Mouse (Mus musculus) adrenal gland, postnatal 25 days (tissue): ENCODE data around the gene Gm11099. TPM values are rescaled to one million over a fixed set of nuclear protein-coding genes. Genes with fewer than 3 reads are reported as not detected.

Source experiments
- DNase-seq: peaks from one replicate; pipeline ENCODE4 v3.0.0; 2021; ENCODE audit warnings: mixed read lengths
- long read RNA-seq: library from polyadenylated mRNA; stranded (forward); transcript quantifications from one replicate; pipeline ENCODE4 v2.0.0, GENCODE M21; 2021
- total RNA-seq: library from RNA; stranded (reverse); gene quantifications from 2 replicates; pipeline ENCODE4 v1.2.3, GENCODE M21; 2021

The Gm11099 gene
- not detected in 2 replicates for total RNA-seq
- long read RNA-seq = 0 reads

DNA sequence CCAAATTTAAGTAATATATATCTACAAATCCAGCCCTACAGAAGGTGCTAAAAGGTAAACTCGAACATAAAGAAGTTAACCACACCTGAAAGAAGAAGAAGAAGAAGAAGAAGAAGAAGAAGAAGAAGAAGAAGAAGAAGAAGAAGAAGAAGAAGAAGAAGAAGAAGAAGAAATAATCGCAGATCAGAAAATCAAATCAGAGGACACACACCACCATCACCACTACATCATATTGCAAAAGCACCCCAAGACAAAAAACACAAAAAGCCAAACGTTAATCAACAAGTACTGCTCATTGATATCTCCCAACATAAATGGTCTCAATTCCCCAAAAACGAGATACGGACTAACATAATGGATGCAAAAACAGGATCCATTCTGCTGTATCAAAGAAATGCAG lies at the start of gene Gm11099:
TSS of gene Gm11099 (plus strand) at position 301 of the 400 bp plus-strand sequence.
- DNase-seq = no peak

DNA sequence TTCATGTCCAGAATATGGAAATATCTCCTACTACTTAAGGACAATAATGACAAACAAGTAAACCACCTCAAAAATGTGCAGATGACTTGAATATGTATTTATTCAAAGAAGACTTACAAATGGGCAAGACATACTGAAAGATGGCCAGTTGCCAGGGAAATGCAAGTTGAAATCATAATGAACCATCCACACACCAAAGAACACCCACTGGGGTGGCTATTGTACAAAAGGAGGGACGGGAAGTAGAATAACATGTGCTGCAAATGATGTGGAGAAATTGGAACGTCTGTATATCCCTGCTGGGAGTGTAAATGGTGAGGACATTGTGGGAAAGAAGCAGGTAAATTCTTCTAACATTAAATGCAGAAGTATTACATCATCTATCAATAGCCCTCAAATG lies 46.3 kb upstream of the Gm11099 start:
- DNase-seq = no peak

DNA sequence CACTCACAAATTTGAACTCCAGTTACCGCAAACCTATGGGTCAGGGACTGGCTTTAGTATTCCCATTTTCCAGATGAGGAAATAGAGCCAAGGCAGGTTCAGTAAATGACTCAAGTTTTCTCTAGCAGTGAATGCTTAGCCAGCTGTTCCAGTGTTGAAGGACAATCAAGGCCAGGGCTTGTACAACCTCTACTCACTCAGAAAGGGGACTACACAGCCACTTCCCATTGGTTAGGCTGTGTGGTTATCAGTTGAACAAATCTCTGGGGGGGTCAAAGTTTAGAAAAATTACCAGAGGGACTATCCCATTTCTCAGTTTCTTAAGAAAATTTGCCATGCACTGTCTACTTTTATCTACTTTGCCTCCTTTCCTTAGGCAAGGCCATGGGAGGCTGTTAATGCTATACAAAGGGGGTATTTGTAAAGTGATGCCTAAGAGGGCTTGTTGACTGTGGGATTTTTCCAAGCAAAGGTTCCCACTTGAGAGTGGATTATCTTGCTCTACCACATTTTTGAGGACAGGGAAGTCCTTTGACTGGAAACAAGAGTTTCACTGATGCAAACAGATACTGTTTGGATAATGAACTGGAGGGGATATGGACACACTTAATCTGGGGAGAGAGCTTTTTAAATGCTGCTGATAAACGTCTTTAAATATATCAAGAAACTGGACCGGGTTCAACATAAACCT lies 30.2 kb upstream of the Gm11099 start:
- no peak for DNase-seq

DNA sequence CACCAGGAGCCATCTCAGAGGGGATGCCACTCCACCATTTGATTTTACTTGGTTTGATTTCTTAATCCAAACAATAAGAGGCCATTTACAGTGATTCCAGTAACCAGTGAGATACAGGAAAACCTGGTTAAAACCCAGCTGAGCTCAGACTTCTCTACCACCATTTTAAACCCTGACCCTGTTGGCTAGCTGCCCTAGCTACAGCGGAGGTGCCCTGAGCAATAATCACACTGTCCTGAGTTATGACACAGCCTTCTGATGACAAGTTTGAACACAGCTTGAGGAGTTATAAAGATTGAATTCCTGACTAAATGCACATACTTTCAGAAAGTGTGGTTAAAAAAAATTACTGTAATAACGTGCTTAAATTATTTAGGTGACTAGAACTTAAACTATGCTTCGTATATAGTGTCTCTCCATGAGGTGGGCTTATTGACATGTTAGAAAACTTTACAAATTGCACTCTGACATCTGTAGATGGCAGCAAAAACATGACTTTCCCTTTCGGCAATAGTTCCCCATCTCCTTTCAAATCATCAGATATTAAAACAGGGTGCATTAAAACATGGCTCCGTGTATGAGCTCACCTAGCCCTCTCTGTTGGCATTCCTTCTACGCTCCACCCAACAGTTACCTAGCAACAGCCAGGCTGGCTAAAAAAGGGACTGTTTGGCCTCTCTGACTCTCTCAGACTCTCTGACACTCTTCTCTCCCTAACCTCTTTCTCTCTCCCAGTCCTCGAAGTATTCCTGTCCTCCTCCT lies 29.1 kb upstream of the Gm11099 start:
- DNase-seq = peak; percentile 13

DNA sequence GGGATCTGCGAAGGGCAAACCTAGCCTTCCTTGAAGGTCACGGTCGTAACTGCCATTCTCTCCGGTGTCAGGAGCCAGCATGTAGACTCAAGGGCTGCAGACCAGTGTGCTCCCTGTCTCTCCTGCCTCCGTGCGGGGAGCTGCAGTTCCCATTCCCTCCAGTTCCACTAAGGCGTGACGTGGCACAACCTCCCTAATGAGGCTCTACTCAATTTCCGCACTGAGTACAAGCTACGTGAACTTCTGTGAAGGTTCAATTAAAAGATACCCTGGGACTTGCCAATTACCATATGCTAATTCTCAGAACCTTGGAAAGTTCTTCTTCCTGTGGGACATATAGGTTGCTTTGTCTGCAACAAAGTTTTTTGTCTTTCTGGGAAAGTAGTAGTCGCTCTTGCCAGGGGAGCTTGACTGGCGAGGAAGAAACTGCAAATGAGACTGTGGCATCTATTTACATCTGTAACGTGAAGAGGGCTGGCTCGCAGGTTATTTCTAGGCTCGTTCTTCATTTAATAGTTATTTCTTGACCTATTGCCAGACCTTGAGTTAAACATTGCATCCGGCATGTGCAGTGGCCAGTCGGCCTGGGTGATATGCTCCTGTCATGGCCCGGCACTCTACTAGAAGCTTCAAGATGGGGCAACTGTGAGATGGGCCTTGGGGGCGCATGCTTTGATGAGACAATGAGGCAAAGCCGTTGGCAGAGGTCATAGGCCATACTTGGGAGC lies 26.8 kb upstream of the Gm11099 start:
- DNase-seq = no peak

DNA sequence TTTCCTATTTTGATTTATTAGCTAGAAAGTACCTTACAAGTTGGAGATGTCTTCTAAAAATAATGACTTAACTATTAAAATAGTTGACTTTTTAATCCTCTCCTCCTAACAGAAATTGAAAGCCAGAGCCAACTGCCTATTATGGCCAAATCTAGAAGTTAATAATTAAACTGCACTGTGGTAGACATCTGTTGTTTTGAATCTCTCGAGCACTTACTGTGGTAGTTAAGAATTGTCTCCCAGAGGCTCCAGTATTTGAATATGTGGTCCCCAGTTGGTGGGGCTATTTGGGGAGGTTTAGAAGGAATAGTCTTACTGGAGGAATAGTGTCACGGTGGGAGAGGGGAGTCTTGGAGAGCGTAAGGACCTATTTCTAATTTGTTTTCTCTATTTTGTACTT lies 18.2 kb upstream of the Gm11099 start:
- DNase-seq = no peak

DNA sequence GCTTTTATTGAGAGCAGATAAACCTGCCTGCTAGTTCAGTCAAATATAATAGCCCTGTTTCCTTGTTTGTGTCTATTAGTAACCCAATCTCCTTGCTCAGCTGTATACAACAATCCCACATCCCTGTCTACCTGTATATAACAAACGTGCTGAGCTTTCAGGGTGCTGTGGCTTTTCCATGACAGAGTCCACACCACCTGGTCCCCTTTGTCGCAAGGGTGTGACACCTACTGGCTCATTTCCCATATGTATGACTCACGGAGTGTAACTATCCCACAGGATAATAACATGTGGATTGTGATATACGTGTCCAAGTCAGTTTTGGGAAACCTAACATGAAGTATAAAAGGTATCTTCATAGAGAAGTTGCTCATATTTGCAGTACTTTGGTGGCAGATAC lies 16.8 kb upstream of the Gm11099 start:
- no peak for DNase-seq

DNA sequence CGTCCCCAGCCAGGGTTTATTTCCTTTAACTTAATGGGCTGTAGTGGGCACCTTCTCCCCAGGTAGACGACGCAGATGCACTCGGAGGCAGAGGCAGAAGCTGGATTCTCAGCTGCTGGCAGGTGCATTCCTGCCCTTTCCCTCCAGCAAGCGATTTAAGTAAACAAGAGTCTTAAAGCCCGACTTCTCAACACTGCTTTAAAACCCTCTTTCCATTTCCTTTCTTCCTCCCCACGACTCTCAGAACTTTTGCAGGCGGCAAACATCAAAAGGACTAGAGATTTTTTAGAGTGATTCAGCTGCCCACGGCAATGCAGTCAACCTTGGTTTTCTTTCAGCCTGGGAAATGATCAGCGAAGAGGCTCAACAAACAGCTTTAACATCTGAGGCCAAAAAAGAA lies 14.7 kb upstream of the Gm11099 start:
- no peak for DNase-seq

DNA sequence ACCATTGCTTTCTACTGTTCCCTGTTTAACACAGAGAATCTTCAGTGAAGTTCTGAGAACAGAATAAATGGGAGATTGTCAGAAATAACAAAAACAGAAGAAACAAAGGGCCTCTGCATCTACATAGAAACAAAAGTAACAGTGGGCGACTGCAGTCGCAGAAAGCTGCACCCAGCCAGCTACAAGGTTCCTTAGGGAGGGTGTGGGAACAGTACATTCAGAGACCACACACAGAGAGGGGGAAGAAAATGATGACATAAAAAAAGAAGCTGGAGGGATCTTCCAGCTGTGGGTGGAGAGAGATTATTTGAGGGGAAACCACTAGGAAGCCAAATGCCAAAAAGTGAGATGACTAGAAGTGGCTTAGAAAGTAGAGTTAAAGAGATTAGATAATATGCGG lies 20.6 kb downstream of the Gm11099 start:
- DNase-seq = no peak

DNA sequence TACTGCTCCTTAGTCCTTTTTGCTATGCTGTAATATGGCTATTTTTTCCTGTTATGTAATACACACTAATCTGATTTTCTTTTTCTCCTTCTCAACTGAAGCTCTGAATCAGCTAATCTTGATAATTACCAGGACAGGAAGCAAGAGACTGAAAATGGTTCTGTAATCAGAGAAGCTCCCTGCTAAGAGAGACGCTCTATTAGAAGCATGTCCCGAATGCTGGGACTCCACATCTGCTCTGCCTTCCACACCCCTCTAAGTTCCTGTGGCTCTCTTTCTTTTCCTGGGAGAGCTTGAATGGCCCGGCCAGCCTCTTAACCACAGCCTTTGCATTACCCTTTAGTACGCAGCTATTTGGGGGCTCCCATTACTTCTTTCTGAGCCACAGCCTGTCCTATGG lies 45.8 kb downstream of the Gm11099 start:
- no peak for DNase-seq

DNA sequence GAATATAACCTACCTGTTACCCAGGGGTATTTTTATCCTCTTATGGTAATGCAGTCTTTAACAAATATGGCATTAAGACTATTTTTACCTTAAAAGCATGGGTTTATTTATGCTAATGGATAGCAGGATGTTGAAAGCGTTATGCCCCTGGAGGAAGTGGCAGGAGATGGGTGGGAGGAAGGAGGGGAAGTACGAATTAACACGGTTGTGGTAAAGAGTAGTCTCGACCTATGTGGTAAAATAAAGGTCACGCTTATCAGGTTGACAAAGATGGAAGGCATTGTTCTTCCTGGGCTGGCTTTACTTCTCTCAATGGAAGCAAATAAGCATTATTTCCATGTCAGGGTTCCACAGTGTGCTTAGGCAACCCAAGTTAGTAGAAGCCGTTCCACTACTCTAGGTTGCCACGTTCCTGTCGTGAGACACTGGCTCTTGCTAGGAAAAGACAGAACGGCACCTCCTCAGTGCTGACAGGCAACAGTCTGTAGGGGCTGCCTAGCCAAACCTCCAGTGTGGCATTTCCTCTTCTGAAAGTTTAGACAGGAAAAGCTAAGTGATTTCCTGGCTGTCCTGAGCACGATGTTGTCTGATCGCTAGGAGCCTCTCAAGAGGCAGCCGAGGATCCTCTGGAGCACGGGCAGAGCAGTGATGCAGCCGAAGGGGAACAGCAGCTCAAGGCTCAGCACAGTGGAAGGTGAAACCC lies 47.7 kb downstream of the Gm11099 start:
- DNase-seq = no peak

DNA sequence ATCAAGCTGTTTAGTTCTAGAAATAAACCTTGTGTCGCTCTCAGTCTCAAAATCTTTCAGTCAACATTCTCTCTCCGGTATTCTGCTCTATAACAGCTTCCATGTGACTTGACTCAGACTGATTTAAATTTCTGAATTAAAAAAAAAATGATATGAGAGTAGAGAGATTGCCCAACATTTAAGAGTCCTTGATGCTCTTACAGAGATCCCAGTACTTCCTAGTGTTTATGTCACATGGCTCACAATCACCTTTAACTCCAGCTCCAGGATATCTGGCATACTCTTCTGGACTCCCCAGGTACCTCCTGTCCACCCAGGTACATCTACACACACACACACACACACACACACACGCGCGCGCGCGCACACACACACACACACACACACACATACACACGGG lies 53.1 kb downstream of the Gm11099 start:
- no peak for DNase-seq

DNA sequence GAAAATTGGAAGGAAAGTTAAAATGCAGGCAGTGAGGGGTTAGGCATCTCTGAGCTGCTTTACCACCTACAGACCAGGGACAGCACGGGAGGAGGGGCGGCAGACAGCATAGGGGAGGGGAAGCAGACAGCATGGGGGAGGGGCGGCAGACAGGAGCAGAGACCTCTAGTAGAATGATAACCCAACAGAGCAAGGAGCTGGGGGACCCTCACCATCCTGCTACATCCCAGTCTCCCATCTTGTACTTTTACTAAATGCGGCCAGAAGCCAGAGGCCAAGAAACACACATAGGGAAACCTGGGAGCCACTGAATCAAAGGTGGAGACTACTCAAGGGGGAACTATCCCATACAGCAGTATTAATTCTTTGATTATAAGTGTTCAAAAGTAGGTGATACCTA lies 59.1 kb downstream of the Gm11099 start:
- DNase-seq = no peak

DNA sequence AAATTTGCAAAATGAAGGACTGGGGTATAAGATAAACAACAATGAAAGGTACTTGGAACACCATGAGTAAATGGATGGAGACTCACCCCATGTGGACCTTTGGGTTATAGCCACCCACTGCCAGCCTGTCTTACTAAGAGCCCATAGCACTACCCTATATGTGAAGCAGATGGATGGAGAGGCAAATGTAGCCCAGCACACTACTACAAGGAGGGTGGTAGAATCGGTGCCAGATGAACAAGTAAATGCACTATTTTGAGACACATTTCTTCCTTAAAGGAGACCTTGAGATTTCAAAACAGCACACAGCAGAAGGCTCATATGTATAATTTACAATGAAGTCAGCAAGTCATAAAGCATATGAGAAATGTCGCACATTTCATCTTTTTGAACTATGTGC lies 66.3 kb downstream of the Gm11099 start:
- DNase-seq = no peak

DNA sequence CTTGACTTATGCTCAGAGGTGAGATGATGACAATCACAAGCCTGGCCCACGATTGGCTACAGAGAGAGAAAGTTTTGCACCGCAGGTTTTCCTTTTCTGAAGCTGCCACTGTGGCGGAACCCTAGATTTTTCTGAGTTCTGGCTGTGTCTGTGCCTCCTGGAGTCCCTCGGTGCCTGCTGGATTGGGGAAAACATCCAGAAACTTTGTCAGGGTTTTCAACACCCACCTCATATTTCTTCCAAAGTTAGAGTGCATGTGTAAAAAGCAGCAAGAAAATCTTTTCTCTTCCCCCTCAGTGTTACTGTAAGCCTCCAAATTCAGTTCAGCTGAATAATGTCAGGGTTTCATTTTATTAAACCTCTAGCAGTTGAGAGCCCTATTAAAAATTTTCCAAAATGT lies 82.1 kb downstream of the Gm11099 start:
- DNase-seq = no peak

DNA sequence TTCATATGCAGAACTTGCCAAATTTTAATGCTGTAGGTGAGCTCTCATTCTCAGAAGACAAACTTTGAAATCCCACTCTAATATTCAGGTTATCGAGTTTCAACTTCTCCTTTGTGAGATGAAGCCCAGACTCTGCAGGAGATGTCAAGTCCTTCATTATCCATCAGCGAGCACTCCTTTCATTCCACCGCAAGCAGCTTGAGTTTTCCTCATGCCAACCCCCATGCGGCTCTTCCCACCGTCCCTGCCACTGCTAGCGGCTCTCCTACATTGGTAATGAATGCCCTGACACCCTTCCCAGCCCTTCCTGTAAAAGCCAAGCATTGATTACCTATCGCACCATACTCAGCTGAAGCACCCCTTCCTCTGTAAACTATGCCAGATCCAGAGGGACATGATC lies 89.6 kb downstream of the Gm11099 start:
- DNase-seq = no peak

DNA sequence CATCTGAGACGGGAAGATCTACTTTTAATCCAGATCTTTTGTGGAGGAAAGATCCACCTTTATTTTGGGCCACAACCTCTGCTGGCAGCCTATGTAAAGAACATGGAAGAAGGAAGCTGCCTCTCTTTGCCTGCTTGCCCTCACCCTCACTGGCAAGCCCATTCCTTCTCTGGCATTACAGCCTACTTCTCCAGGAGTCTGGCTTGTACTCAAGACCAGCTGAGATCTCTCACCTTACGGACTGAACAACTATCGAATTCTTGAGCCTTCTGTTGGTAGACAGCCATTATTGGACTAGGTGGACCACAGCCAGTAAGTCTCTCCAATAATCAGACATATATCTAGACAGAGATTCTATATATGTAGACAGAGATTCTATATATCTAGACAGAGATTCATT lies 92.9 kb downstream of the Gm11099 start:
- no peak for DNase-seq

DNA sequence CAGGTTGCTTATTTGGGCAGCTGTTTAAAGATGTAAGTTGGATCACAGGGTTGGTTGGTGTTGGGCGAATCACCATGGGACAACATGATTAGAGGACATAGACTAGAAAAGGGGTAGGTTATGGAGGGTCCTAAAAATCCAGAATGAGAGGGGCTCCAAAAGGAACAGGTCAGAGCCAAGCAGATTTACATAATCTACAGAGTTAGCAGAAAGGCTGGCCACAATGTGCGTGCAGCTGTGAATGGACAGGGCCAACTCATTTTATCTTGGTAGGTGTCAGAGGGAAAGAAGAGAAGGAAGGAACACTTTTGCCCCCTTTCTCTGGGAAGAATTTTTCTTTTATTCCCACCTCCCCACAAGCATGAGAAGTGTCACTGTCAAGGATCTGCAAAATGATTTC lies 97.1 kb downstream of the Gm11099 start:
- no peak for DNase-seq

DNA sequence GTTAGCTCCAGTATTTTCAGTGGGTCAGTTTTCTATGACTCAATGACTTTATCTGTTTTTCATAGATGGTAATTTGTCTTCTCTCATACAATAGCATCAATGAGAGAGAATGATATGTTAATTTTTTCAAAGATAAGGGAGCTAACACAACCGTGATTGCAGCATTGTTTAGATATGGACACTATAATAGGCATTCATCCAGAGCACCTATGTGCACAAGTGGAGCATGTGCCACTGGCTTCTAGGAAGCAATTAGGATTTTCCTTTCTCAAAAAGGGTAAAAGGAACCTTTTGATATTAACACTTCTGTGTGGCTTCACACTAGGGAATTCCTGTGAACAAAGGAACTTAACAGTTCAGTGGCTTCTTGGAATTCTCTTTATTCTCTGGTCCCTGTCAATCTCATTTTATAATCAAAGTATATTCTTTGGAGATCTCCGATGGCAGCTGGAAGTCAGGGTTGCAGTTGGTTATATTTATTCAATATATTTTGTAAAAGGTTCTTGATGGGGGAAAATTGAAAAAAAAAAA lies 97.6 kb downstream of the Gm11099 start:
- DNase-seq = no peak
